Mouse (Mus musculus) heart, postnatal 0 days (tissue): Measurements from ENCODE around the gene Rpl6. TPM values are rescaled to one million over a fixed set of nuclear protein-coding genes. Genes with fewer than 3 reads are reported as not detected.

ENCODE experiments used
- ATAC-seq: fragments of 200-750 bp; cut with Nextera tagmentation; 2 replicates; pipeline ENCODE4 v1.8.0; 2017; ENCODE audit warnings: low read depth, moderate number of reproducible peaks, moderate library complexity; ENCODE audit not compliant: insufficient read depth
- DNase-seq: peaks from one replicate; pipeline ENCODE4 v3.0.0-alpha.2; 2016; ENCODE audit warnings: low spot score
- H3K27ac ChIP-seq: fragments of 300-500 bp; sonication (generic); 2 replicates; pipeline ENCODE4 v1.5.1; 2014; ENCODE audit warnings: low read depth, mild to moderate bottlenecking
- H3K27me3 ChIP-seq: fragments of 300-500 bp; sonication (generic); 2 replicates; pipeline ENCODE4 v1.6.1; 2014; ENCODE audit warnings: low read length, mixed read lengths; ENCODE audit not compliant: control insufficient read depth, insufficient read depth
- H3K36me3 ChIP-seq: fragments of 300-500 bp; sonication (generic); replicated peaks from 2 replicates; pipeline ENCODE4 v1.6.1; 2014; ENCODE audit warnings: low read length, mixed read lengths; ENCODE audit not compliant: control insufficient read depth, insufficient read depth
- H3K4me1 ChIP-seq: fragments of 300-500 bp; sonication (generic); 2 replicates; pipeline ENCODE4 v1.6.1; 2014; ENCODE audit warnings: antibody characterized with exemption; ENCODE audit not compliant: control insufficient read depth, insufficient read depth
- H3K4me2 ChIP-seq: fragments of 300-500 bp; sonication (generic); 2 replicates; pipeline ENCODE4 v1.6.1; 2014; ENCODE audit warnings: low read depth, mild to moderate bottlenecking, low read length, moderate library complexity
- H3K4me3 ChIP-seq: fragments of 300-500 bp; sonication (generic); 2 replicates; pipeline ENCODE4 v1.5.1; 2014; ENCODE audit warnings: low read depth, low read length
- H3K9ac ChIP-seq: fragments of 300-500 bp; sonication (generic); replicated peaks from 2 replicates; pipeline ENCODE4 v1.6.1; 2014; ENCODE audit warnings: low read depth, low read length, mixed read lengths
- H3K9me3 ChIP-seq: fragments of 300-500 bp; sonication (generic); replicated peaks from 2 replicates; pipeline ENCODE4 v1.6.1; 2016; ENCODE audit warnings: low read length; ENCODE audit not compliant: control insufficient read depth
- CTCF ChIP-seq: IDR thresholded peaks from 2 replicates; pipeline ENCODE4 v1.5.1; 2016; ENCODE audit warnings: antibody characterized with exemption, control low read depth, low read depth
- EP300 ChIP-seq: IDR thresholded peaks from 2 replicates; pipeline ENCODE4 v1.6.1; 2016; ENCODE audit warnings: antibody characterized with exemption, low read depth
- WGBS: fragments of 180-500 bp; shearing (Covaris S2); extraction: QIAGEN DNeasy Blood & Tissue Kit; methylation state at CpG from one replicate; pipeline ENCODE4 v1.1.7; 2014; 5-methylcytosine and 5-hydroxymethylcytosine counted together
- polyA plus RNA-seq: library from polyadenylated mRNA; unstranded; fragments of >200 nt; fragmentation: Nextera tagmentation; extraction: Ambion mirVana; gene quantifications from 2 replicates; pipeline ENCODE4 v1.2.1, GENCODE M21; 2015
- total RNA-seq: library from RNA; depleted of rRNA; stranded (reverse); fragments of >200 nt; gene quantifications from 2 replicates; pipeline ENCODE4 v1.2.3, GENCODE M21; 2014; ENCODE audit warnings: low replicate concordance

Gene Rpl6
- total and polyA plus RNA-seq, 2 experiments from 2014 or later, result 287 to 482 TPM

DNA sequence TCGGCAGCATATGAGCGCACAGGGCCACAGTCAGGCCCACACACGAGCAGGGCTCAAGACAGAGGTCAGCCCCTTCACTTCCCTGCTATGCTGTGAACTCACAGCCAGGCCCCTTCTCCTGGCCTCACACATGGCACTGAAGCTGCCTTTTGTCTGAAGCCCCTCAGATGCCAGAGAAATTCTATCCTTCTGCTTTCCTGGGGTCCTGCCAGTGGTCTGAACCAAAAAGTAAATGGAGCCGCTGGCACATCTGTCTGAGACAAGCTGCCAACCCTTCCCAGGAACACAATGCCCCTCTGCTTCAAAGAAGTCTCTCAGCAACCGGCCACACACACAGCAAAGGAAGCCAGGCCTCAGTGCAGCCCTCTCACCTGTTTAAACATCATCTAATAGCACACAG lies 42.0 kb upstream of the Rpl6 start:
- Histone ChIP-seq H3K4me2 (no peak overlapping the region), H3K36me3 (peaks cover 81% of the 10 kb centered on the region), H3K4me3 (no peak overlapping the region), H3K4me1 (0 out of 2 replicates have a peak, but pooled peaks cover under 1% of the 10 kb centered on the region), H3K9me3 (no peaks in the 10 kb centered on the region), H3K9ac (no peak overlapping the region), H3K27ac (no peak overlapping the region), H3K27me3 (no peaks in the 10 kb centered on the region)
- DNase-seq, result no peak
- WGBS, result 82% methylated on average over 5 of the region's 5 CpGs
- no peak for ATAC-seq
- no peak for TF ChIP-seq CTCF
- no peak for TF ChIP-seq EP300

DNA sequence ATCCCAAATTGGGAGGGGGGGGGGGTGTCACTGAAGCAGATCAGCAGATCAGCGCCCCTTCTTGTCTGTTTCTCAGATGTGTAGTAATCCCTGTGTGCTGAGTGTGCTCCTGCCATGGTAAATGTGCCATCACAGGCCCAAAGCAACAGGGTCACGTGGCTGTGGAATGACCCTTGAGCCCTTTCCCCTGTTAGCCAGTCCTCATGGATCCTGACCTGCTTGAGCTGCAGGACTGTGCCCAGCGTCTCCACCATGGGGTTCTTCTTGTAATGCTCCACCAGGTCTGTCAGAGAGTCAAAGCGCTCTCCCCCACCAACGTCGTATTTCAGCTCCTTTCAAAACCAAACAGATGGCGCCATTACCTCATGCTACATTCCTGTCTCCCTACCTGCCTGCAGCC lies 41.4 kb upstream of the Rpl6 start:
- TF ChIP-seq CTCF, result no peak
- Histone ChIP-seq H3K36me3 (peaks cover 81% of the 10 kb centered on the region), H3K9ac (no peak overlapping the region), H3K27me3 (no peaks in the 10 kb centered on the region), H3K4me3 (no peak overlapping the region), H3K27ac (no peak overlapping the region), H3K4me1 (no peaks in the 10 kb centered on the region), H3K4me2 (no peak overlapping the region), H3K9me3 (no peaks in the 10 kb centered on the region)
- DNase-seq, result no peak
- WGBS, result 86% methylated on average over 7 of the region's 7 CpGs
- no peak for ATAC-seq

DNA sequence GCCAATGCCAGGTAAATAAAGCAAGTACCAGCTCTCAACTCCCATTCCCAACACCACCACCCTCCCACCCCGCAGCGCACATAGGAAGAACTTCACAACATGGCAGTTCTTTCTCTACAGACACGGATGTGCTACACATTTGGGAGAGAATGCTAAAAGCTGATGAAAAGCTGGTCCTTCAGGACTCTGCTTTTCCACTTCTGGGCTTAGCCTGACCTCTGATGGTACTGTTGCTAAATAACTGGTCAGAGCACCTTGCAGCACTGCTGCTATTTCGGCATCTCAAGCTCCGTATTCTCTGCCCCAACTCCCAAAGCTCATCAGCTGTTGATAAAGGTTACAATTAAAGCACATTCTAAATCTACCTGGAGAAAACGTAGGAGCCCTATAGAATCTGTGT lies 37.4 kb upstream of the Rpl6 start:
- WGBS, result 91% methylated on average over 6 of the region's 6 CpGs
- DNase-seq (no peak), ATAC-seq (no peak)
- Histone ChIP-seq H3K27me3 (no peaks in the 10 kb centered on the region), H3K4me3 (no peak overlapping the region), H3K36me3 (peaks cover 82% of the 10 kb centered on the region), H3K27ac (no peak overlapping the region), H3K9ac (no peak overlapping the region), H3K4me2 (no peak overlapping the region), H3K4me1 (no peaks in the 10 kb centered on the region), H3K9me3 (no peaks in the 10 kb centered on the region)
- TF ChIP-seq CTCF, result no peak
- TF ChIP-seq EP300, result no peak

DNA sequence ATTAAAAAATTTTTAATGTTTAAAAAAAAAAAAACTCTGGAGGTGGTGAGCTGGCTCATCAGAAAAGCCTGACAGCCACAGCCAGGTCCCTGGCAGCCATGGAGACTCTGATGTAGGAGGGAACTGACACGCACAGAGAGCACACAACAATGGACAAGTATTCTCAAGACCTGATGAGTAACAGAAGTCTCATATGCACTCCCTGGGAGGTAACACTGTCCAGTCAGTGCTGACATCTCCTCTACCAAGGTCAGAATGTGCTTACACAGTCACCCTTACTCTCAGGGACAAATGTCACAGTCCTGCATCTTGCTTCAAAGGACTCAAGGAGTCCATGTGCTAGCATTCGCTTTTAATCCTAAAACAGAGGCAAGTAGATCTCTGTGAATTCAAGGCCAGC lies 34.7 kb upstream of the Rpl6 start:
- Histone ChIP-seq H3K4me2 (no peak overlapping the region), H3K4me1 (no peaks in the 10 kb centered on the region), H3K27me3 (no peaks in the 10 kb centered on the region), H3K9ac (no peak overlapping the region), H3K27ac (no peak overlapping the region), H3K9me3 (no peaks in the 10 kb centered on the region), H3K4me3 (no peak overlapping the region), H3K36me3 (peaks cover 56% of the 10 kb centered on the region)
- no peak for ATAC-seq
- TF ChIP-seq CTCF (no peak), EP300 (no peak)
- DNase-seq, result no peak
- WGBS, result 63% methylated on average over 2 of the region's 2 CpGs

DNA sequence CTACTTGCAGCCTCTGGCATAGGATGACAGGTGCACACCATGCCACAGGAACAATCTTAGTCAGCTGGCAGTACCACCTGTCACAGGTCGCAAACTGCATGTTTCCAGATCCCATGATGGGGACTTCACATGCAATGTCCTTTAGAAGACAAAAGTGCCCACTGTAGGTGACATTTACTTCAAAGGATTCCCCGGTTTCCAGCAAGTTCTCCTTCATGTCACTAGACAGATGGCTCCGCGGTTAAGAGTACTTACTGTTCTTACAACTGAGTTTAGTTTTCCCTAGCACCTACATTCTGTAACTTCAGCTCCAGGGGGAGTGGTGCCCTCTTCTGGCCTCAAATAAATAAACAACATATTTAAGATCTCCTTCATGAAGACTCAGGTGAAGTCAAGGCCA lies 31.4 kb upstream of the Rpl6 start:
- no peak overlapping the region for H3K9ac ChIP-seq

DNA sequence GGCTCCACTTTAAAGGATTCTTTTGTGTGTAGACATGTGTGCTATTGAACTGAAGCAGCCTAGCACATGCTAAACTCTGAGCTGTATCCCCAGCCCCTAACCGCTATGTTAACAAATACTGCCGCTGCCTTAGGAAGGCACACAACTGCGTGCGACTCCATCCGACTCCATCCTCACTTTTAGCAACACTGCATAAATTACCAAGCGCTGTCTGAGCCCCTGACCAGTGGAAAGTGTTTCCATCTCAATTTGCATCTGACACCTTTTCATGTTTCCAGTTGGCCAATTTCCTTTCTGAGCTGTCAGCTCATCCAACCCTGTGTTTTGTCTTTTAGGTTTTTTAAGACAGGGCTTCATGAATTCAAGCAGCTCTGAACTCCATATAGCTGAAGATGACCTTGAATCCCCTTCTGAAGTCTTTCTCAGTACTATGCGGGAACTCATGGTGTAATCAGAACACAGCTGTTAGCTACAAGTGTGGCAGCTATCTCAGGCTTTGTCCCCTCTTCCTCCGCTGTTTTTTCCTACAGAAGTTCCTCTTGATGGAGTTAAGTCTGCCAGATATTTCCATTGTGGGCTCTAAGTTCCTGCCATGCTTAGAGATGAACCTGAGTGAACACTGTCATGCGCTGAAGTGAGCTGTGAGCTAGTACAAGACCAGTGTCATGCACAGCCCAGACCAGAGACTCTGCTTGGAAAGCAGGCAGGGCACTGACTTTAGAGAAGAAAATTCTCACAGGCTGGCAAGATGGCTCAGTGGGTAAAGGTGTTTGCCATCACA lies 25.0 kb upstream of the Rpl6 start:
- DNase-seq, result no peak
- H3K9me3 ChIP-seq, result no peaks in the 10 kb centered on the region
- H3K27ac ChIP-seq, result peak overlapping the region; percentile 5
- peak; percentile 27; the same call in 1 of the 2 replicates for ATAC-seq
- no peak overlapping the region for H3K4me2 ChIP-seq
- WGBS, result 39% methylated on average over 9 of the region's 9 CpGs
- no peak overlapping the region for H3K4me3 ChIP-seq
- no peaks in the 10 kb centered on the region for H3K27me3 ChIP-seq
- H3K4me1 ChIP-seq, result peaks cover 38% of the 10 kb centered on the region
- H3K9ac ChIP-seq, result no peak overlapping the region
- 0 out of 2 replicates have a peak, but pooled peaks cover 4% of the 10 kb centered on the region for H3K36me3 ChIP-seq
- no peak for TF ChIP-seq CTCF
- TF ChIP-seq EP300, result no peak

More for the DNA sequence above, 31.4 kb upstream of the Rpl6 start:
- Histone ChIP-seq H3K36me3 (peaks cover 32% of the 10 kb centered on the region), H3K4me1 (no peaks in the 10 kb centered on the region), H3K9me3 (no peaks in the 10 kb centered on the region), H3K27me3 (no peaks in the 10 kb centered on the region), H3K4me3 (no peak overlapping the region), H3K27ac (no peak overlapping the region), H3K4me2 (no peak overlapping the region)
- ATAC-seq, result no peak
- 82% methylated on average over 4 of the region's 4 CpGs for WGBS
- TF ChIP-seq EP300, result no peak
- TF ChIP-seq CTCF, result peak; percentile 38
- DNase-seq, result peak; percentile 34
